Mouse (Mus musculus) lung, postnatal 10 days (tissue): ENCODE measurements at regions not wholly inside any gene's neighbourhood (a gene's known extent, or its start where the extent isn't known, plus 50 kb on each side); places are given as distances from the start of the nearest gene placed in this dataset.
"Not testable (repeated sequence)": the region's sequence is repeated elsewhere in the genome, so short reads cannot be mapped to it uniquely, and the experiment has no call there.

Source experiments
- DNase-seq: peaks from one replicate; pipeline ENCODE4 v3.0.0; 2021

DNA sequence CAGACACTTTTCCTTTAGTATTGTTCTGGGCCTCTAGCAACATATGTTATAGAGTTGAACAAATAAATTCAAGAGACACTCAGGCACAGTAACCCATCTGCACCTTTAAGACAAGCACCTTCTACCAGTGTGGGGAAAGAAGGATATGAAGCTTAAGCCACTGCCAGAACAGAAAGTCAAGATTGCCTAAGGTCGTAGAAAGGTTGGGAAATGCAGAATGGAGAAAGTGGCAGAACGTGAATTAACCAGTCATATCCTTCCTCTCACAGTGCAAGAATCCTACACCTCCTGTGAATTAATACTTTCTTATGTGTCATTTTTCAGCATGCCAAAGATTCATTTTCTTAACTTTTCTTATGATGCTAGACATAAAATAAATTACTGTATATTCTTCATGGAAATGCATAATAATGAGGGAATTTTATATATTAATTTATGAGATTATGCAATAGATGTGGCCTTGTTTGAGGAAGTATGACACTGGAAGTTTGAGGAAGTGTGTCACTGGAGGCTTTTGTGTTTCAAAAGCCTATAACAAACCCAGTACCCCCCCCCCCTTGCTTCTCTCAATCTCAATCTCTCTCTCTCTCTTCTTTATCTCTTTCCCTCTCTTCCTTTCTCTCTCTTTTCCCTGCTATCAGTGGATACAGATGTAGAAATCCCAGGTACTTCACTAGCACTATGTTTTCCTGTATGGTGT is 361.6 kb upstream of the Edil3 start:
- DNase-seq: no peak

DNA sequence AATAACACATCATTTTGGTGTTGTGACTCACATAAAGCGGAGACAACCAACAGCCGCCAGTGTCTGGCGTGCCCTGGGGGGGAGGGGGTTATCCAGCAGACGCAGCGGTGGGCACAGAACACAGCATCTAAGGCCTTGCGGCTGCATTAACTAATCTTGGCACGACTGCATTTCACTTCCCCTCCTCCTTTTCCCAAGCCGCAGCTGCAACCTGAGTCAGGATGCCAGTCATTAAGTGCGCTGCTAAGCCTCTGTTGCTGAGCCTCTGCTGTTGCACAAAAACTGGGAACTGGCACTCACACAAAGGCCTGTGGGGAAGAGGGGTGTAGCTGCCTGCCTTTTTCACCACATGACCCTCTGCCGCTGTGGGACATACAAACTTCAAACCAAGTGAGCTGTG is 331.2 kb upstream of the Edil3 start:
- no peak for DNase-seq

- peak; percentile 12 for DNase-seq
These were observed 310.3 kb upstream of the Edil3 start for GRCm38 (mm10) chr13:88510850-88511554.

GRCm38 (mm10) chr13:88534796-88535195 is 286.5 kb upstream of the Edil3 start:
- DNase-seq: no peak

DNA sequence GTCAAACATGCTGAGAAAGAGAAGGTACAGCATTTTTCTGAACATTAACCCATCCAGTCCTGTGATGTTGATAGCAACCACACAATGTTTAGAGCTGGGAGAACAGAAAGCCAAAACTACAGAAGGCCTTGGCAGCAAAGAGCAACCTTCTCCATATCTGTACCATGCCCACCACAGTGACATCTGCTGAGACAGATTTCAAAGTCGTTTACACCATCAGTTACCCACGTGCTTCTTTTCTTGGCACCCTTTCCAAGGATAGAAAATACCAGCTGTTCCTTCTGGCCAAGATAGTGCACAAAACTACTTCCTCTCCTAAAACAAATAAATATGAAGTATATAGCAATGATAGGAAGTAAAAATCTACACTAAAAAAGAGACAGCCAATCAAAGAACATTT is 266.8 kb upstream of the Edil3 start:
- no peak for DNase-seq

- DNase-seq: no peak
These were observed 256.3 kb upstream of the Edil3 start for GRCm38 (mm10) chr13:88564978-88565377.

DNA sequence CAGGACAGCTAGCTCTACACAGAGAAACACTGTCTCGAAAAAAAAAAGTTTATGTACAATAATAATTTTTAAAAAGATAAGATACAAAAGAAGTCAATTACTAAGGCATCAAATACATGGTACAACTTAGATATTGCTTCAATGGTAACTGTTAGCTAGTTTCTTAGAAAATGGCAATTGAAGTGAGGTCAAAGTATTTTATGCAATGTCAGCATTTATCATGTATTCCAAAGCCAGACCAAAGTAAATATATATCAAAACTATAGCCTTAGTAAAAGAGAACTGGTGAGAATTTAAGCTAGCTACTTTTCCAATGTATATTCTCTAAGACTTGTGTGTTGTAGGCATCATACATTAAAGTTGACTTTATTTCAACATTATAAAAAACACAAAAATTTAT is 219.0 kb upstream of the Edil3 start:
- DNase-seq: no peak

- no peak for DNase-seq
These were observed 210.7 kb upstream of the Edil3 start for GRCm38 (mm10) chr13:88610610-88611009.

DNA sequence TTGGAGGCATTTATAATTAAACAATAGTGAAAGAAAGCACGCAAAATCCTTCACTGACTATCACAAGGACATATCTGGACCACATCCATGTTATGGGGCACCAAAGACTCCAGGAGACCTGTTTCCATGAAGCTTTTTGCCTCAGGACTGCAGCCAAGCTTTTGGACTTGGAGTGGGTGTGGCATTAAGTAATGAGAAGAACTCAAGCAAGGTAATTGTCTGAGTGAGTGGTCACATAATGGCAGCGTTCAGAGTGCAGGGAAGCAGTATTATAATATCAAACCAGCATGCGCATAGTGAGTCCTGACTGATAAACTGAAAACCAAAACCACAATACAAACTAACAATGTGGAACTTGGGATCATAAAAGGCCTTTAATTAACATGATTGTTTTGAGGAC is 208.0 kb upstream of the Edil3 start:
- DNase-seq: no peak

- no peak for DNase-seq
These were observed 171.1 kb upstream of the Edil3 start for GRCm38 (mm10) chr13:88650135-88650534.

DNA sequence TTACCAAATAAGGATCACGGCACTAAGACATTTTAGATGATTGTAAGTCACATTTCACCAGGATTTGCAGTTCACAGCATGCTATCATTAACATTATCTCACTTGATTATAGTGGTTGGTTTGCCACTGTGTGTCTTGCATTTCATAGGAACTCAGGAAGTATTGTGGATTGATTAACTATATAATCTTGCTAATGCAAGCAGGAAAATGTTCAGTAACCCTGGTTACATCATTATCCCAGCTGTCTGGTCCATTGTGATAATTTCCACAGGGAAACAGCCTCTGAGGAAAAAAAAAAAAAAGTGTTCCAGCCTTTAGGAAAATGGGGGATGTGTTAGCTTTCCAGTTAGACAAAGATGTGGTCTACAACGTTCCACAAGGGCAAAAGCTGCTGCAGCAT is 170.2 kb upstream of the Edil3 start:
- DNase-seq: no peak

GRCm38 (mm10) chr13:88655030-88655429 is 166.2 kb upstream of the Edil3 start:
- no peak for DNase-seq

GRCm38 (mm10) chr13:88675835-88676234 is 145.4 kb upstream of the Edil3 start:
- no peak for DNase-seq

GRCm38 (mm10) chr13:88704526-88704925 is 116.7 kb upstream of the Edil3 start:
- DNase-seq: no peak

- DNase-seq: not testable (repeated sequence)
These were observed 91.6 kb upstream of the Edil3 start for GRCm38 (mm10) chr13:88729626-88730025.

DNA sequence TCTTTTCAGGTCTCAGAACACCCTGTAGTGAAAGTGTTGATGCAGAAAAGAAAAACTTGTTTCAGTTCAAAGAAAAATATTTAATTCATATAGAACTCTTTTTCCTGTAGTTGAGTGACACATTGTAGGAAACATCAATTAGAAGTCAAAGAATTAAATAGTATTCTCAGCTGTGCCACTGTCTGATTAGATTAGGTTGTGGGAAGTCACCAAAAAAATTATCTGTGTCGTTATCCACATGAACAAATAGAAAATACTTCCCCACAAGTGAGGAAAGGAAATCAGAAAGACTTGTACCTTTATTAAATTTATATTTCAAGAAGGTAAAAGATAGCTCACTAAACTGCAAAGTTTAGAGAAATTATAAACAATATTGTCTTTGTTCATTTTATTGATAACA is 71.4 kb upstream of the Edil3 start:
- DNase-seq: no peak
